Mouse (Mus musculus) heart, embryonic 10.5 days (tissue): ENCODE data around the gene Fbxl17. TPM values are rescaled to one million over a fixed set of nuclear protein-coding genes. Genes with fewer than 3 reads are reported as not detected.
A peak's percentile ranks its signal among the peaks of the same experiment; 100 is the strongest.

Experiments used
- DNase-seq: peaks from one replicate; pipeline ENCODE4 v3.0.0-alpha.2; 2017; ENCODE audit warnings: low spot score
- H3K27ac ChIP-seq: fragments of 300-500 bp; sonication (generic); 2 replicates; pipeline ENCODE4 v1.5.1; 2016; ENCODE audit warnings: mild to moderate bottlenecking
- H3K27me3 ChIP-seq: fragments of 300-500 bp; sonication (generic); 2 replicates; pipeline ENCODE4 v1.6.1; 2016; ENCODE audit warnings: mild to moderate bottlenecking; ENCODE audit not compliant: poor library complexity, insufficient read depth, severe bottlenecking
- H3K36me3 ChIP-seq: fragments of 300-500 bp; sonication (generic); 2 replicates; pipeline ENCODE4 v1.6.1; 2016; ENCODE audit warnings: mild to moderate bottlenecking, moderate library complexity
- H3K4me1 ChIP-seq: fragments of 300-500 bp; sonication (generic); 2 replicates; pipeline ENCODE4 v1.6.1; 2016; ENCODE audit warnings: mild to moderate bottlenecking
- H3K4me3 ChIP-seq: fragments of 300-500 bp; sonication (generic); 2 replicates; pipeline ENCODE4 v1.5.1; 2016; ENCODE audit warnings: mild to moderate bottlenecking, moderate library complexity
- H3K9me3 ChIP-seq: fragments of 300-500 bp; sonication (generic); 2 replicates; pipeline ENCODE4 v1.6.1; 2016; ENCODE audit warnings: mild to moderate bottlenecking, moderate library complexity
- WGBS: fragments of 180-500 bp; shearing (Covaris S2); methylation state at CpG from one replicate; pipeline ENCODE4 v1.1.7; 2016; 5-methylcytosine and 5-hydroxymethylcytosine counted together
- polyA plus RNA-seq: library from polyadenylated mRNA; unstranded; fragments of >200 nt; fragmentation: Nextera tagmentation; extraction: Ambion mirVana; gene quantifications from 2 replicates; pipeline ENCODE4 v1.2.1, GENCODE M21; 2016

Gene Fbxl17
- polyA plus RNA-seq, 1 experiment from 2014 or later = 4.2 TPM

DNA sequence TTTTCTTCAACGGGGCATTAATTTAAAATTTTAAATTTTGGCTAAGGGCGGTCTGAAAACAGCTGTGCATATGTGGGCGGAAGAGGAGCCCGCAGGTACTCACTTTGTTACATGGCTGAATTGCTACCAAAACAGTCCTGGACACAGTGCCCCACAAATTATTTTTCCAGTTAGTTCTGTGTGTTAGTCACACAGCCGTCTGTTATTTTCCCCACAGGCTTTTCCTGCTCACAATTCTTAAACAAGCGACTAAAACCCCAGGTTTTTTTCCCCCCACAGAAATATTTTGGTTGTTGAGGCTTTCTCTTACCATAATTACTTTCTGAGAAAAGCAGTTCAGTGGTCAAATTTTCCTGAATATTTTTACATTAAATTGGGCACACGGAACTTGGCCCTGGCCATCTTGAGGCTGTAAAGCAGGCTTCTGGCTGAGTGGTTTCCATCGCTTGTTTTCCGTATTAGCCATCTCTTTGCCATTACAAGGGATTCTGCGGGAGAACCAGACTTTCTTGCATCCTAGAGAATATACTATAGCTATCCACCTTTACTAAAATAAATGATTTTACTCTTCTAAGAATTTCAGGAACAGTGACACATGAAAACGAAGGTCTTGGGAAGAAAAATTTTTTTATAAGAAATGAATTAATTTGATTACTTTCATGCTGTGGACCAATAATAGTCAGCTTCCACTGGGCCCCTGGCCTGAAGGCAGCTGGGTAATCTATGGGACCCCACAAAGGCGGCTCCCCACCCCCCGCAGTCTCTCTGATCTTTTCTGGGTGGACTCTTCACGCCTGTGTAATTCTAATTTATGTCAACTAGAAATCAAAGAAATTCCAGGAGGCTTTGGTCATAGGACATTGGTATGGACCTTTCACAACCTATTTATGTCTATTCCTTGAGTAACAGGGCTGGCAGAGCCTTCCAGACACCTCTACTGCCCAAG is 424.5 kb downstream of the Fbxl17 start:
- Histone ChIP-seq H3K36me3 (no peaks in the 10 kb centered on the region), H3K27ac (no peak overlapping the region), H3K27me3 (no peaks in the 10 kb centered on the region), H3K9me3 (no peaks in the 10 kb centered on the region), H3K4me3 (no peak overlapping the region), H3K4me1 (peaks cover 20% of the 10 kb centered on the region)
- 86% methylated on average over 14 of the region's 14 CpGs for WGBS
- no peak for DNase-seq

DNA sequence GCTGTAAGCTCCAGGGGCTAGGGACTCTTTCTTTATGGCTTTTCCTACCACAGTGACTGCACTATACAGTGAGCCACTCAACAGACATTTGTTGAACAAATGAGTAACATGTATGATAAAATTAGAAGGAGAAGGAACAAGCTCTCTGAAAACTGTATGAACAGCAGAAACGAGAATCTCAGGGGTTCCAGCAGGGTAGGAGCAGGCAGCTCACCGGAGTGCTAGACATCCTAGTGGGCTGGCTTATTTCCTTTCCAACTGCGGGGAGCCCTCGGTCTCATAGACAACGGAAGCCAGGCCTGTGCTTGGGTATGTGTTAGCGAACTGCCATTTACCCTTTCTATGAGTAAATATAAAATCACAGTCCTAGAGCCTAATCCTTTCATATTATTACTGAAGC is 426.5 kb downstream of the Fbxl17 start:
- Histone ChIP-seq H3K27me3 (no peaks in the 10 kb centered on the region), H3K4me3 (no peak overlapping the region), H3K4me1 (peaks cover 28% of the 10 kb centered on the region), H3K27ac (no peak overlapping the region), H3K9me3 (no peaks in the 10 kb centered on the region), H3K36me3 (no peaks in the 10 kb centered on the region)
- 69% methylated on average over 6 of the region's 6 CpGs for WGBS
- no peak for DNase-seq

DNA sequence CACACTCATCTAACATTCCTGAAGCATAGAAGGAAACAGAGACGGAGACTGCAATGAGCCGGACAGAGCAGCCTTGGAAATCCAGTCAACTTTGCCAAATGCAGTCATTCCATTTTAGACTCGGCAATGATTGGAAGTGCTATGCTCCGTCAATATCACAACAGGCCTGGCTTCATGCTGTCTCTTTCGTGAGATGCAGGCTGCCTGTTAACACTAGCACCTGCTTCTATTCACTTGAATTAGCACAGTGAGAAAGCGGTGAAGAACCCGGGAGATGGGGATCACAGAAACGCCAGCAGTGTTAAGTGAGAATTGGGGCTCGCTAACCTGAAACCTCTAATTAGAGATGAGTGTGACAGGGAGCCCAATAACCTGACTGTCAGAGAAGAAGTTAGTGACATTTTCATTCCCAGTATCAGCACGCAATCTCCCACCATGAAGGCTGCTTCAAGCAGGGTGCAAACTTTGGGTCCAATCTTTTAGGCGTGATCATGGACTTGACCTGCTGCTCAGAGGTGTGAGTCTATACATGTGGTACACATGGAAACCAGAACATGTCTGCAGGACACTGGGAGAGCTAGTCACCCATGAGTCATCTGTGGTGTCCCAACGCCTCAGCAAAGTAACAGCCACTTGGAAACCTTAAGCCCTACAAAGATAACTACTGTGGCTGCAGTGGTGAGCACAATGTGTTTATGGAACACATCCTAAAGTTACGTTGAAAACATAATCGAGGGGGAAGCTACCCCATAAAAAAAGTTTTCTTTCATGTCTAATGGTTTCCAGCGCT is 428.5 kb downstream of the Fbxl17 start:
- no peak overlapping the region for H3K4me3 ChIP-seq
- H3K27ac ChIP-seq = no peak overlapping the region
- H3K36me3 ChIP-seq = no peaks in the 10 kb centered on the region
- H3K4me1 ChIP-seq = peaks cover 16% of the 10 kb centered on the region; the same call in 1 of the 2 replicates
- WGBS = 82% methylated on average over 15 of the region's 15 CpGs
- no peak for DNase-seq
- H3K9me3 ChIP-seq = no peaks in the 10 kb centered on the region
- no peaks in the 10 kb centered on the region for H3K27me3 ChIP-seq

DNA sequence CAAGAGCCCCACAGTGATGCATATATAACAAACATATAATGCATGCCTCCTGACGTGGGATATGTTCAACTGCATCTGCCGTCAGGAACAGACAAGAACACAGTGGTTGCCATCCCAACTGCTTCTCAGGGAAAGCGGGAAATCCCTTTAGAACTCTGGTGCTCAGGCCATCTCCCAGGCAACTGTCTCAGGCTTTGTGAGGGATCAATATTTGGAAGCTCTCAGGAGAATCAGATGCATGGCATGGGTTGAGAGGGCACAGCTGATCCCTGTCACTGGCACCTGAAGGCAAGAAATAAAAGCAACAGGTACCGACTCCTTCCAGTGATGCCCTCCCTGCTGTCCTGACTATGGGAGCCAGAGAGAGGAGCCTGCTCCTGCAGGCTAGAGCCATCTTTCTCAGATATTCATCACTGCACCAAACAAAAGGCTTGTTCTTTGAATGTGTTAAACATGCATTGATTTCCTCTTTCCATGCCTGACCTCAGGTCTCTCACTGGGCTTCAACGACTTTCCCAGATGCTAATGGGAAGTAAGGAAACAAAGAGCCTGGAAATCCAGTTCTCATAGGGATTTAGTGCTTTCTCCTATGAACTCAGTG is 429.6 kb downstream of the Fbxl17 start:
- H3K27me3 ChIP-seq = no peaks in the 10 kb centered on the region
- DNase-seq = no peak
- no peaks in the 10 kb centered on the region for H3K36me3 ChIP-seq
- peaks cover 16% of the 10 kb centered on the region; the same call in 1 of the 2 replicates for H3K4me1 ChIP-seq
- no peaks in the 10 kb centered on the region for H3K9me3 ChIP-seq
- 81% methylated on average over 5 of the region's 5 CpGs for WGBS
- H3K4me3 ChIP-seq = no peak overlapping the region
- H3K27ac ChIP-seq = no peak overlapping the region

DNA sequence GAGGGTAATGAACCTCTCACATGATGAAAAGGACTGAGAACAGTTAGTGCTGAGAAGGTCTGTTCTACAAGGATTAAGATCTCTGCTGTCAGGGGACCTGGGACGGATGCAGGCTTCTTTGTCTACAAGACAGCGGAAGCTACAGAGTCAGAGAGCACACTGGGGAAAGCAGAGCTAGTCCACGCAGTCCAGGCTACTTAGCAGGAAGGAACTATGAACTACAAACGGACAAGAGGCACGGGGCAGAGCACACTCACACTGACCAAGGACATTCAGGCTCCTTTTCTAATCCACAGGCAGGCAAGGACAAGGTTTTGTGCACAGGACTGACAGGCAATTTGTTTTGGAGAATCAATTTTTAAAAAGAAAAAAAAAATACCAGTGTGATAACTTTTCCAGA is 437.0 kb downstream of the Fbxl17 start:
- Histone ChIP-seq H3K27ac (no peak overlapping the region), H3K4me3 (no peak overlapping the region), H3K9me3 (no peaks in the 10 kb centered on the region), H3K36me3 (no peaks in the 10 kb centered on the region), H3K27me3 (no peaks in the 10 kb centered on the region), H3K4me1 (no peaks in the 10 kb centered on the region)
- DNase-seq = no peak
- WGBS = 62% methylated on average over 5 of the region's 5 CpGs

DNA sequence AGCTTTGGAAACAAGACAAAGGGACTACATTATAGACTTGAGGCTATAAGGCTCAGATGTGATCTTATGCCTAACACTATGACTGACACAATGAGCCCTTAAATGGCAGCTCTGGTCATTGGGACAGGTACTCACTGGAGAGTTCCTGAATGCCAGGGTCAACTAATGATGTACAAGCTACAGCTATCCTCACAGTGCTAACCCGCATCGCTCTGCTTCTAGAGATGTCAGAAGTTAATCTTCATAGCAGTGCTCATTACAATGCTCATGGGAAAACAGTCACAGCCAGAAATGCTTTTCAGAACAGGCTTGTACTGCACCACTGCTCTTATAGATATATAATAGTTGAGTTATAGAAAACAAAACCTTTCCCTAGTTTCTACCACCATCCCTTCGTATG is 438.0 kb downstream of the Fbxl17 start:
- Histone ChIP-seq H3K4me1 (no peaks in the 10 kb centered on the region), H3K4me3 (no peak overlapping the region), H3K36me3 (no peaks in the 10 kb centered on the region), H3K27me3 (no peaks in the 10 kb centered on the region), H3K9me3 (no peaks in the 10 kb centered on the region), H3K27ac (no peak overlapping the region)
- DNase-seq = no peak
- 88% methylated on average over 3 of the region's 3 CpGs for WGBS

DNA sequence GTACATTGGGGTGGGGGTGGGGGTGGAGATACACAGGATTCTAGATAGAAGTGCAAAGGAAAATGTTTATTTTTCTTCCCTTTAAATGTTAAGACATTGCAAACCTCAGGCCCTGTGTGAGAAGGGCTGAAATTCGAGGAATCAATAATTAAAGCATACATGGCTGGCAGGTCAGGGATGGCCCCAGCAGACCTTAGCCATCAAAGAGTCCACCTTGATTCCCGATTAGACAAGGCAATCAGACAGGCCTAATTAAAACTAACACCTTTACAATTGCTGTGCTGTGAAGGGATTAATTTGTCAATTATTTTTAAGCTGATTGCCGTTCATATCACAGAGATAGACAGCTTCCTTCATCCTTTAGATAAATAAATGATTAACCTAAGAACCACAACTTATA is 439.0 kb downstream of the Fbxl17 start:
- Histone ChIP-seq H3K9me3 (no peaks in the 10 kb centered on the region), H3K4me1 (no peaks in the 10 kb centered on the region), H3K27ac (no peak overlapping the region), H3K4me3 (no peak overlapping the region), H3K36me3 (no peaks in the 10 kb centered on the region), H3K27me3 (no peaks in the 10 kb centered on the region)
- DNase-seq = no peak
- WGBS = 75% methylated on average over 3 of the region's 3 CpGs

DNA sequence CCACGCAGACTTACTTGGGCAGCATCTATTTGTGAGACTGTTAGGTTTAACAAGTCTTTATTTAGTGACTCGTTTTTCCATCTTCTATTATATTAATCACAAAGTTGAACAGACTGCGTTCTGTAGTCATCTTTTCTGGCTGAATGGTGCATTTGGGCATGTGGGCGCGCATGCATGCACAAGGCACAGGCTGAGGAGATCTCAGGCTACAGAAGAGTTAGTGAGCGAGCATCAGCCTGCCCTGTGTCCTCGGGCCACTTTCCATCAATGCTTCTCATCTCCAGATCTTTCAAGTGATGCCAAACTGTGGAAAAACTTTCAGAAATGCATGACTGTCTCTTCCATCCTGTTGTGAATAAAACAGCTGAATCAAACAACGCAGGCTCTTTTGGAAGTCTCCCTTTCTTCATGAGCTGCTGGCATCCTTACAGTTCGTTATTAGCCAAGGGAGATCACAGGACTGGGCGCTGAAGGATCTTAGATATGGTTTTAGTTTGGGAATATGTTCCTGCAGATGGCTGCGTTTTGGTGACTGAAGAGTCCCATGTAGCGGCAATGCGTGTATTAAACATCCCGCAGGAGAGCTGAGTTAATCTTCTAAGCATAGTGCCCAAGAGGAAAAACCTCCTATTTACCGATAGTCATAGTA is 442.0 kb downstream of the Fbxl17 start:
- DNase-seq = peak; percentile 51
- Histone ChIP-seq H3K36me3 (no peaks in the 10 kb centered on the region), H3K4me1 (no peaks in the 10 kb centered on the region), H3K4me3 (no peak overlapping the region), H3K27me3 (no peaks in the 10 kb centered on the region), H3K9me3 (no peaks in the 10 kb centered on the region), H3K27ac (no peak overlapping the region)
- 89% methylated on average over 15 of the region's 15 CpGs for WGBS

DNA sequence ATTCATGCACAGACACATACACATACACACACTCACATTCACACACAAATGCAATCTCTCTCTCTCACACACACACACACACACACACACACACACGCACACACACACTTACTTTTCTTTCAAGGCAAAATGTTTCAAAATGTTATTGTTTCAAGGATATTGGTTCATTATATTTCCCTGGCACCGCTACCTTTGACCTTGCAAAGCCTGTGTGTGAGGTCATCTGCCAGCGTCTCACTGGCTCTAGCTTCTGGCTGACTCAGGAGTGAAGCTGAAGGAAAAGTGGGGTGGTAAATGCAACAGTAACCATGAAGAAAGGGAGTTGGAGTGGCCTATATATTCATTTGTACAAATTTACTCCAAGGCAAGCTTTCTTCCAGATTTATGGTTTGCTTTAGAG is 442.8 kb downstream of the Fbxl17 start:
- H3K4me1 ChIP-seq = no peaks in the 10 kb centered on the region
- H3K27ac ChIP-seq = no peak overlapping the region
- no peaks in the 10 kb centered on the region for H3K36me3 ChIP-seq
- DNase-seq = no peak
- no peak overlapping the region for H3K4me3 ChIP-seq
- WGBS = 81% methylated on average over 3 of the region's 3 CpGs
- no peaks in the 10 kb centered on the region for H3K27me3 ChIP-seq
- no peaks in the 10 kb centered on the region for H3K9me3 ChIP-seq

DNA sequence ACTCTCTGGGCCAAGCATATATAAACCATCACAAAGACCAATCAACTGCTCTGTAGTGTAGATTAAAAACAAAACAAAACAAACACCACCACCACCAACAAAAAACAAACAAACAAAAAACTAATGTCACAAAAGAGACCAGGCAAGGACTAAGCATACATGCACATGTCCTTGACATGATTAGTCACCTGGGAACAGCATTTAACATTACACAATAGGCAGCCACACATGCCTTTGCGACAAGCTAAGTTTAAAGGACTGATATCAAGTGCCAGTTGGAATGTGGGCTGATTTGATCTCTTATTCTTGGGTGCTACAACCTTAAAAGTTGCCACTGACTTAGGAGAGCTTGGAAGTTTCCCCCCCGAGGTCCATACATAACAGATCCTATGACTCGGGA is 446.5 kb downstream of the Fbxl17 start:
- 83% methylated on average over 3 of the region's 3 CpGs for WGBS
- H3K4me3 ChIP-seq = no peak overlapping the region

DNA sequence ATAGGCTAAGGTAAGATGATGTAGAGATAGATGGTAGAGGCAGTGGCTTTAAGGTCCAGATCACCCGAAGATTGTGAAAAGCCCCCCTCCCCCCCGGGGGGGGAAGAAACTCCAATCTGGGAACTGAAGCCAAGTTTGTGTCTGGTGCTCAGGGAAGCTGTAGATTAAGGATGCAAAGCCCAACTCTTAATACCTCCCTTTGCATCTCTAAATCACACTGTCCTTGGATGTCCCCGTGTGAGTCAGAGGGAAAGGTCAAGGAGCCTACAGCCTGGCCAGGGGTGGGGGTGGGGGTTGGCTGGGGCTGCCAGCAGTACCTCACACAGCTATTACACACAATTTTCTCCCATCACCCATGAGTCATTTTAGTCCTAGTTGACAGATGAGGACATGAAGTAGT is 453.4 kb downstream of the Fbxl17 start:
- WGBS = 64% methylated on average over 3 of the region's 3 CpGs
- no peak overlapping the region for H3K4me3 ChIP-seq
- no peak for DNase-seq
- no peaks in the 10 kb centered on the region for H3K36me3 ChIP-seq
- H3K27ac ChIP-seq = no peak overlapping the region
- no peaks in the 10 kb centered on the region for H3K9me3 ChIP-seq
- H3K4me1 ChIP-seq = peaks cover 13% of the 10 kb centered on the region; the same call in 1 of the 2 replicates
- no peaks in the 10 kb centered on the region for H3K27me3 ChIP-seq

More for the DNA sequence above, 446.5 kb downstream of the Fbxl17 start:
- no peak overlapping the region for H3K27ac ChIP-seq
- no peaks in the 10 kb centered on the region for H3K36me3 ChIP-seq
- H3K4me1 ChIP-seq = no peaks in the 10 kb centered on the region
- H3K27me3 ChIP-seq = no peaks in the 10 kb centered on the region
- H3K9me3 ChIP-seq = no peaks in the 10 kb centered on the region
- peak; percentile 33 for DNase-seq

DNA sequence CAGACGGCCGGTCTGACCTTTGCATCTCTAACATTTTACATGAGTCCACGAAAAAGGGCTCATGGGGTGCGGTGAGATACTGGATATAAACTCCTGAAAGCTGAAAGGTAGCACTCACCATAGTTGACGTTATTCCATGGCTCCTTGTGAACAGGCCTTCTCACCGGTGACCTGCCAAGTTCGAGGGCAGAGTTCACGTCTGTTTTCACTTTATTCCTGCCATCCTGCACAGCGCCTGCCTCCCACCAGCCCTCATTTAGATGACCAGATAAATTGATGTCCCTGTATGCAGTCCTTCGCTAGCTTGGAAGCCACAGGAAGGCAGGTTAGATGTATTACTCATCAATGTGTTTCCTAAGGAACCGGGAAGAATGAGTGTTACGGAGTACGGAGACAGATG is 454.5 kb downstream of the Fbxl17 start:
- no peaks in the 10 kb centered on the region for H3K27me3 ChIP-seq
- no peak overlapping the region for H3K27ac ChIP-seq
- DNase-seq = no peak
- H3K4me3 ChIP-seq = no peak overlapping the region
- H3K9me3 ChIP-seq = no peaks in the 10 kb centered on the region
- H3K4me1 ChIP-seq = peaks cover 13% of the 10 kb centered on the region; the same call in 1 of the 2 replicates
- H3K36me3 ChIP-seq = no peaks in the 10 kb centered on the region
- 79% methylated on average over 13 of the region's 13 CpGs for WGBS
